Mouse (Mus musculus) myocyte (in vitro differentiated cells): Measurements from ENCODE around the gene Med15. TPM values are rescaled to one million over a fixed set of nuclear protein-coding genes. Genes with fewer than 3 reads are reported as not detected.

Experiments
- H3K27me3 ChIP-seq: one replicate; pipeline ENCODE4 v1.6.1; 2011; ENCODE audit not compliant: control insufficient read depth, insufficient read depth, insufficient read length
- H3K36me3 ChIP-seq: one replicate; pipeline ENCODE4 v1.6.1; 2011; ENCODE audit not compliant: control insufficient read depth, insufficient read depth
- H3K4me2 ChIP-seq: one replicate; pipeline ENCODE4 v1.6.1; 2011; ENCODE audit warnings: low read depth, control low read depth
- H3K4me3 ChIP-seq: one replicate; pipeline ENCODE4 v1.5.1; 2011; ENCODE audit warnings: mild to moderate bottlenecking, control low read depth, moderate library complexity
- H3K79me2 ChIP-seq: one replicate; pipeline ENCODE4 v1.6.1; 2011; ENCODE audit not compliant: control insufficient read depth, insufficient read depth
- H3ac ChIP-seq: one replicate; pipeline ENCODE4 v1.6.1; 2011; ENCODE audit not compliant: control insufficient read depth, insufficient read length
- CEBPB ChIP-seq: IDR thresholded peaks from 2 replicates; pipeline ENCODE4 v1.6.1; 2011; ENCODE audit warnings: mild to moderate bottlenecking, moderate library complexity; ENCODE audit not compliant: poor library complexity, insufficient read depth, severe bottlenecking
- E2F4 ChIP-seq: IDR thresholded peaks from one replicate; pipeline ENCODE4 v1.6.1; 2011; ENCODE audit warnings: mild to moderate bottlenecking, control low read depth, moderate library complexity; ENCODE audit not compliant: insufficient read depth
- MAX ChIP-seq: IDR thresholded peaks from one replicate; pipeline ENCODE4 v1.6.1; 2011; ENCODE audit warnings: low read depth, mild to moderate bottlenecking, control low read depth
- MYOD1 ChIP-seq, 3 experiments: IDR thresholded peaks; one replicate each; pipeline ENCODE4 v1.6.1; 2011; ENCODE audit warnings: control low read depth in 2 of 3, low read depth in 2 of 3, mild to moderate bottlenecking in 2 of 3, moderate library complexity in 1 of 3; ENCODE audit not compliant: insufficient read length in 2 of 3, control insufficient read depth in 1 of 3
- MYOG ChIP-seq, 3 experiments: IDR thresholded peaks; one replicate each; pipeline ENCODE4 v1.6.1; 2011; ENCODE audit warnings: control low read depth in 2 of 3, low read depth in 2 of 3, mild to moderate bottlenecking in 2 of 3; ENCODE audit not compliant: insufficient read length in 2 of 3, control insufficient read depth in 1 of 3, insufficient read depth in 1 of 3
- POLR2A ChIP-seq: IDR thresholded peaks from one replicate; pipeline ENCODE4 v1.6.1; 2011; ENCODE audit warnings: low read depth, mild to moderate bottlenecking, control low read depth, moderate library complexity; ENCODE audit not compliant: insufficient read length
- POLR2AphosphoS2 ChIP-seq: IDR thresholded peaks from one replicate; pipeline ENCODE4 v1.6.1; 2011; ENCODE audit warnings: low read depth, control low read depth; ENCODE audit not compliant: insufficient read length
- REST ChIP-seq: IDR thresholded peaks from one replicate; pipeline ENCODE4 v1.6.1; 2011; ENCODE audit warnings: mild to moderate bottlenecking, control low read depth, moderate library complexity; ENCODE audit not compliant: insufficient read depth, insufficient read length
- SRF ChIP-seq: IDR thresholded peaks from one replicate; pipeline ENCODE4 v1.6.1; 2011; ENCODE audit warnings: low read depth; ENCODE audit not compliant: control insufficient read depth, insufficient read length
- TCF12 ChIP-seq: IDR thresholded peaks from one replicate; pipeline ENCODE4 v1.6.1; 2011; ENCODE audit warnings: mild to moderate bottlenecking, control low read depth; ENCODE audit not compliant: poor library complexity, insufficient read depth, severe bottlenecking
- TCF3 ChIP-seq: IDR thresholded peaks from one replicate; pipeline ENCODE4 v1.6.1; 2011; ENCODE audit warnings: low read depth, control low read depth; ENCODE audit not compliant: insufficient read length
- USF1 ChIP-seq: IDR thresholded peaks from one replicate; pipeline ENCODE4 v1.6.1; 2011; ENCODE audit warnings: low read depth, mild to moderate bottlenecking, control low read depth, moderate library complexity
- polyA plus RNA-seq: library from polyadenylated mRNA; unstranded; fragments of >200 nt; fragmentation: generic; extraction: Trizol; gene quantifications from one replicate; pipeline ENCODE4 v1.2.1, GENCODE M21; 2012; ENCODE audit warnings: missing spikeins

The Med15 gene
- polyA plus RNA-seq = 42.9 TPM

DNA sequence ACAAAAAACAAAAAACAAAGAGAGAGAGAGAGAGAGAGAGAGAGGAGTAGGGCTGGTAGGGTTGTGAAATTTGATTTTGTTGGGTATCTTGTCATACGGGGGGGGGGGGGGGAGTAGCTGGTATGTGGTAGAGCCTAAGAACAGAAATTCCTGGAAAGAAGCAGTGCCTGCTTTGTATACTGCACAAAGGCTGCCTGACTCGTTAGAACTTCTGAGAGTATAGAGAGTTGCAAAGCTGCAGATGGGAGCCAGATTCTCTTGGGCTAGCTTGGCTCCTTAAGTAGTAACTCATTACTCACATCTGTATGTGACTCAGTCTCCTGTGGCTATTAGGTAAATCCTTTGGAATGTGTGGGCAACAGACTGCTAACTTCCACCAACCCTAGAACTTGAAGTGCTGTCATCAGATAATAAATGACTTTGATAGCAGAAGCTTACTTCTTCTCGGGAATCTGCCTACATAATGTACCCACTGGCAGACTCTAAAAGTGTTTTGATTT is at the start of gene Med15:
Med15 (minus strand) TSS at position 51 of the 500 bp plus-strand sequence.
- Histone ChIP-seq H3K36me3 (no peaks in the 10 kb centered on the region), H3K4me3 (no peak within 1 kb of the TSS), H3ac (no peak within 1 kb of the TSS), H3K79me2 (no peaks in the 10 kb centered on the region), H3K4me2 (peak within 1 kb of the TSS; percentile 89), H3K27me3 (no peaks in the 10 kb centered on the region)
- TF ChIP-seq POLR2AphosphoS2 = no peak
- peak; percentile 33 for TF ChIP-seq CEBPB
- peak; percentile 22 for TF ChIP-seq TCF12
- TF ChIP-seq USF1 = no peak
- TF ChIP-seq MYOD1 (IDR thresholded peaks at IDR 0.05; ENCODE audit: control insufficient read depth in 1 of 3, insufficient read length in 2 of 3, low read depth in 2 of 3) = peak in 1 of 3 experiments; percentile 20

DNA sequence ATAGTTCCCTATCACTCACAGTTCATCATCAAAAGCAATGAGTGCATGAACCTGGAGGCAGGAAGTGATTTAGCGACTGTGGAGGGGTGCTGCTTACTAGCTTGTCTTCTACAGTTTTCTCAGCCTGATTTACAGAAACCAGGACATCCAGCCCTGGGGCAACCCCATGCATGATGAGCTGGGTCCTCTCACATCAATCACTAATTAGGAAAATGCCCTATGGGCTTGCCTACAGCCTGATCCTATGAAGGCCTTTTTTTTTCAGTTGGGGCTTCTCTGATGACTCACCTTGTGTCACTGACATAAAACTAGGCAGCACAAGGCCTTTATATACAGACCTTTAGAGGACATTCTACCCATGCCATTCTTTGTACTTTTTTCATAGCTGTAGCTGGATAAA is 47.0 kb upstream of the Med15 start:
- no peak overlapping the region for H3K4me2 ChIP-seq
- H3ac ChIP-seq = no peak overlapping the region
- peaks cover 4% of the 10 kb centered on the region for H3K79me2 ChIP-seq
- H3K36me3 ChIP-seq = peaks cover 8% of the 10 kb centered on the region
- no peaks in the 10 kb centered on the region for H3K27me3 ChIP-seq
- H3K4me3 ChIP-seq = no peak overlapping the region
- TF ChIP-seq SRF (no peak), MAX (no peak), E2F4 (no peak), CEBPB (no peak), MYOD1 (IDR thresholded peaks at IDR 0.05; ENCODE audit: control insufficient read depth in 1 of 3, insufficient read length in 2 of 3, low read depth in 2 of 3) (no peak), POLR2A (no peak), REST (no peak), MYOG (IDR thresholded peaks at IDR 0.05; ENCODE audit: control insufficient read depth in 1 of 3, insufficient read depth in 1 of 3, insufficient read length in 2 of 3, low read depth in 2 of 3) (no peak), TCF3 (no peak), TCF12 (no peak), USF1 (no peak), POLR2AphosphoS2 (no peak)

DNA sequence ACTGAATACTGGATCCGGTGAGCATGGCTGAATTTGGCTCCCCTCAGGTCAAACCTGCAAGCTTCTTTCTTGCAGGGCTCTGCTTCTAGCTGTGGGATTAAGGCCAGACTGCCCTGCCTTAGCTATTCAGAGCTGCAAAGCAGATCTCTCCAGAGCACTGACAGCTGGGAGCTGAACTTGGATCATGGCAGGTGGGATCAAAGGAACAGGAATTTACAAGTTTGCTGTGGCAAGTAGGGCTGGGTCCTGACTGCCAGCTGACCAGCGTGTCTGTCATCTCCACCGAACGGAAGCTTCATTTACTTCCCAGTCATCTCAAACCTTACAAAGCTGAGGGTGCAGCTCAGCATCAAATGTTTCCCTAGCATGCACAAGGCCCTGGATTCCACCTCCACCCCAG is 45.5 kb upstream of the Med15 start:
- peaks cover 4% of the 10 kb centered on the region for H3K79me2 ChIP-seq
- TF ChIP-seq MYOD1 (IDR thresholded peaks at IDR 0.05; ENCODE audit: control insufficient read depth in 1 of 3, insufficient read length in 2 of 3, low read depth in 2 of 3) = peak; percentile 87 to 95 (median 87)
- peak; percentile 64 for TF ChIP-seq TCF12
- no peak for TF ChIP-seq SRF
- TF ChIP-seq REST = no peak
- no peak for TF ChIP-seq CEBPB
- TF ChIP-seq TCF3 = no peak
- no peak for TF ChIP-seq MAX
- TF ChIP-seq E2F4 = no peak
- no peak for TF ChIP-seq USF1
- no peak for TF ChIP-seq POLR2A
- peak; percentile 73 to 98 (median 94) for TF ChIP-seq MYOG (IDR thresholded peaks at IDR 0.05; ENCODE audit: control insufficient read depth in 1 of 3, insufficient read depth in 1 of 3, insufficient read length in 2 of 3, low read depth in 2 of 3)
- no peak for TF ChIP-seq POLR2AphosphoS2
- H3K36me3 ChIP-seq = peaks cover 8% of the 10 kb centered on the region
- H3K27me3 ChIP-seq = no peaks in the 10 kb centered on the region
- H3ac ChIP-seq = no peak overlapping the region
- H3K4me3 ChIP-seq = no peak overlapping the region
- H3K4me2 ChIP-seq = peak overlapping the region; percentile 10

DNA sequence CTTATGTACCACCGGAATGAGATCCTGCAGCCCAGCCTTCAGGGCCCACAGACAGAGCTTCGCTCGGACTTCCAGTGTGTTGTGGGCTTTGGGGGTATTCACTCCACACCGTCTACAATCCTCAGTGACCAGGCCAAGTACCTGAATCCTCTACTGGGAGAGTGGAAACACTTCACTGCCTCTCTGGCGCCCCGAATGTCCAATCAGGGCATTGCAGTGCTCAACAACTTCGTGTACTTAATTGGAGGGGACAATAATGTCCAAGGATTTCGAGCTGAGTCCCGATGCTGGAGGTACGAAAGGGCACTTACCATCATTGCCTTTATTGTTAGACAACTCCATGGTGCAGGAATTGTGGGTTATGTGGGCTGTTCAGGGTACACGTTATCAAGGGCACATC is 44.1 kb upstream of the Med15 start:
- Histone ChIP-seq H3K4me3 (no peak overlapping the region), H3ac (no peak overlapping the region), H3K79me2 (peaks cover 4% of the 10 kb centered on the region), H3K27me3 (no peaks in the 10 kb centered on the region), H3K36me3 (peaks cover 17% of the 10 kb centered on the region), H3K4me2 (no peak overlapping the region)
- TF ChIP-seq POLR2A (no peak), E2F4 (no peak), REST (no peak), USF1 (no peak), POLR2AphosphoS2 (no peak), TCF12 (no peak), SRF (no peak), TCF3 (no peak), MYOG (IDR thresholded peaks at IDR 0.05; ENCODE audit: control insufficient read depth in 1 of 3, insufficient read depth in 1 of 3, insufficient read length in 2 of 3, low read depth in 2 of 3) (no peak), MAX (no peak), CEBPB (no peak)
